Mouse (Mus musculus) kidney, adult 2 months (tissue): ENCODE results near the gene Cped1. TPM values are rescaled to one million over a fixed set of nuclear protein-coding genes. Genes with fewer than 3 reads are reported as not detected.
A peak's percentile ranks its signal among the peaks of the same experiment; 100 is the strongest.

ENCODE experiments used
- DNase-seq: peaks from one replicate; pipeline ENCODE4 v3.0.0; 2021
- H3K27ac ChIP-seq: fragments of 200-500 bp; 2 replicates; pipeline ENCODE4 v1.5.1; 2012; ENCODE audit warnings: low read depth, low read length, control low read depth, inconsistent platforms; ENCODE audit not compliant: insufficient read depth
- H3K27me3 ChIP-seq: fragments of 200-500 bp; replicated peaks from 2 replicates; pipeline ENCODE4 v1.6.1; 2012; ENCODE audit warnings: mild to moderate bottlenecking, moderate library complexity, low read length, inconsistent platforms; ENCODE audit not compliant: control insufficient read depth, insufficient read depth
- H3K36me3 ChIP-seq: fragments of 200-500 bp; 2 replicates; pipeline ENCODE4 v1.6.1; 2012; ENCODE audit warnings: mild to moderate bottlenecking, moderate library complexity, low read length, inconsistent platforms; ENCODE audit not compliant: control insufficient read depth, insufficient read depth
- H3K4me1 ChIP-seq: fragments of 200-500 bp; 2 replicates; pipeline ENCODE4 v1.6.1; 2011; ENCODE audit warnings: low read length; ENCODE audit not compliant: control insufficient read depth, insufficient read depth
- H3K4me3 ChIP-seq: fragments of 200-500 bp; 2 replicates; pipeline ENCODE4 v1.5.1; 2011; ENCODE audit warnings: mild to moderate bottlenecking, low read depth, low read length, control low read depth; ENCODE audit not compliant: insufficient read depth
- CTCF ChIP-seq: fragments of 200-500 bp; conservative IDR thresholded peaks from 2 replicates; pipeline ENCODE4 v1.5.1; 2011; ENCODE audit warnings: low read depth, mild to moderate bottlenecking, control low read depth, low read length, moderate library complexity, mixed read lengths; ENCODE audit not compliant: insufficient read depth, insufficient read length
- POLR2A ChIP-seq: fragments of 200-500 bp; IDR thresholded peaks from one replicate; pipeline ENCODE4 v1.6.1; 2011; ENCODE audit warnings: low read depth, low read length, control low read depth
- WGBS: fragments of 180-500 bp; shearing (Covaris S2); methylation state at CpG from one replicate; pipeline ENCODE4 v1.1.7; 2018; 5-methylcytosine and 5-hydroxymethylcytosine counted together
- polyA plus RNA-seq: library from polyadenylated mRNA; depleted of rRNA; stranded (reverse); fragments of >200 nt; gene quantifications from 2 replicates; pipeline ENCODE4 v1.2.3, GENCODE M21; 2012

The Cped1 gene
- polyA plus RNA-seq, 1 experiment: 6.2 TPM

DNA sequence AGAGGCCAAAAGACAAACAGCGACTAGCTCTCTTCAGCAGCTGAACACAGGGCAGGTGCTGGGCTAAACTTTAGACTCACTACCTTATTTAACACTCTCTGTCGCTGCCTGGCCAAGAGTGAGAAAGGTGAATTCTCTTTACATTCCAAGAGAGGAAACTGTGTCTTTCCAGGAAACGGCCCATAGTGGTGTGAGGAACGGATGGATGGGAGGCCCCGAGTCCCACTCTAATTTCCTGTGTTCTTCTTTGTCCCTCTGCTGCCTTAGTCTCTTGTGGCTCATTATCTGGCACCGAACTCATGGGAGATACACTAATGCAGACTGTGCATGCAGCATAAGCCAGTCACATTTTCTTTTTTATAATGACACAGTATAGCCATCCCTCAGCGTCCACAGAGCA lies 31.9 kb downstream of the Cped1 start:
- 58% methylated on average over 7 of the region's 7 CpGs for WGBS
- Histone ChIP-seq H3K4me3 (no peak overlapping the region), H3K36me3 (no peaks in the 10 kb centered on the region), H3K27me3 (no peaks in the 10 kb centered on the region), H3K27ac (no peak overlapping the region), H3K4me1 (peaks cover 3% of the 10 kb centered on the region; the same call in 1 of the 2 replicates)
- no peak for TF ChIP-seq POLR2A
- no peak for TF ChIP-seq CTCF
- DNase-seq: no peak

- peaks cover 3% of the 10 kb centered on the region; the same call in 1 of the 2 replicates for H3K4me1 ChIP-seq
- no peak overlapping the region for H3K4me3 ChIP-seq
- no peak for DNase-seq
- TF ChIP-seq CTCF (no peak), POLR2A (no peak)
- H3K36me3 ChIP-seq: no peaks in the 10 kb centered on the region
- no peaks in the 10 kb centered on the region for H3K27me3 ChIP-seq
- WGBS: 64% methylated on average over 8 of the region's 8 CpGs
- H3K27ac ChIP-seq: no peak overlapping the region
Observed at GRCm38 (mm10) chr6:22018768-22019445, 33.2 kb downstream of the Cped1 start.

GRCm38 (mm10) chr6:22019637-22020036 lies 33.9 kb downstream of the Cped1 start:
- Histone ChIP-seq H3K4me3 (no peak overlapping the region), H3K27ac (peak overlapping the region; percentile 12; the same call in 1 of the 2 replicates), H3K4me1 (peaks cover 3% of the 10 kb centered on the region; the same call in 1 of the 2 replicates), H3K36me3 (no peaks in the 10 kb centered on the region), H3K27me3 (no peaks in the 10 kb centered on the region)
- TF ChIP-seq CTCF (no peak), POLR2A (no peak)
- DNase-seq: peak; percentile 34
- 33% methylated on average over 10 of the region's 10 CpGs for WGBS

- peaks cover 3% of the 10 kb centered on the region; the same call in 1 of the 2 replicates for H3K4me1 ChIP-seq
- H3K4me3 ChIP-seq: no peak overlapping the region
- TF ChIP-seq CTCF: no peak
- TF ChIP-seq POLR2A: no peak
- no peak overlapping the region for H3K27ac ChIP-seq
- H3K27me3 ChIP-seq: no peaks in the 10 kb centered on the region
- DNase-seq: no peak
- WGBS: 92% methylated on average over 5 of the region's 5 CpGs
- no peaks in the 10 kb centered on the region for H3K36me3 ChIP-seq
Observed at GRCm38 (mm10) chr6:22020696-22021095, 35.0 kb downstream of the Cped1 start.

DNA sequence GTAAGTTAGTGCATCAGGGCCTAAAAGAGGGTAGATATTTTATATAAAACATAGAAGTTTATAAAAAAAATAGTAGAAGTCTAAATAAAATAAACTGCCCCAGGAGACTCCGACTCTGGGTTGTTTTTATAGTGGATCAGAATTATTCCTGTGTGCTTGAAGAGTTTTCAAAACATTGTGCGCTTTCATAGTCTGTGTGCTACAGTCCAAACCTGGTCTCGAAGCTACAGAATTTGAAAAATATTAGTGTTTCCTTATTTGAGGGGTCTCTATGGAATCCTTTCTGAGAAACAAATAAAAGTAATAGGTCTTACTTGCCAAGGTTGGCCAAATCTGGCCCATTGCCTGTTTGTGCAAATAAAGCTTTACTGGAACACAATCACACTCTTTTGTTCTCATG lies 35.6 kb downstream of the Cped1 start:
- no peak for DNase-seq
- no peak overlapping the region for H3K4me3 ChIP-seq
- no peaks in the 10 kb centered on the region for H3K36me3 ChIP-seq
- no peaks in the 10 kb centered on the region for H3K27me3 ChIP-seq
- no peak for TF ChIP-seq POLR2A
- TF ChIP-seq CTCF: no peak
- WGBS: 86% methylated on average over 3 of the region's 3 CpGs
- no peak overlapping the region for H3K27ac ChIP-seq
- H3K4me1 ChIP-seq: peaks cover 3% of the 10 kb centered on the region; the same call in 1 of the 2 replicates

GRCm38 (mm10) chr6:22024168-22024567 lies 38.5 kb downstream of the Cped1 start:
- Histone ChIP-seq H3K36me3 (no peaks in the 10 kb centered on the region), H3K27ac (no peak overlapping the region), H3K4me1 (peaks cover 3% of the 10 kb centered on the region; the same call in 1 of the 2 replicates), H3K4me3 (no peak overlapping the region), H3K27me3 (no peaks in the 10 kb centered on the region)
- DNase-seq: no peak
- no peak for TF ChIP-seq POLR2A
- no peak for TF ChIP-seq CTCF
- WGBS: 97% methylated on average over 2 of the region's 2 CpGs

GRCm38 (mm10) chr6:22025584-22026357 lies 40.1 kb downstream of the Cped1 start:
- no peak overlapping the region for H3K4me3 ChIP-seq
- H3K4me1 ChIP-seq: no peaks in the 10 kb centered on the region
- DNase-seq: peak; percentile 47
- H3K27ac ChIP-seq: peak overlapping the region; percentile 16; the same call in 1 of the 2 replicates
- 15% methylated on average over 17 of the region's 17 CpGs for WGBS
- no peaks in the 10 kb centered on the region for H3K36me3 ChIP-seq
- no peak for TF ChIP-seq POLR2A
- TF ChIP-seq CTCF: no peak
- H3K27me3 ChIP-seq: no peaks in the 10 kb centered on the region
